Mouse (Mus musculus) heart, embryonic 15.5 days (tissue): ENCODE data around the gene Stra6. TPM values are rescaled to one million over a fixed set of nuclear protein-coding genes. Genes with fewer than 3 reads are reported as not detected.

ENCODE experiments used
- ATAC-seq: fragments of 200-750 bp; cut with Nextera tagmentation; replicated peaks from 2 replicates; pipeline ENCODE4 v1.8.0; 2017; ENCODE audit warnings: low read depth, moderate TSS enrichment; ENCODE audit not compliant: insufficient number of reproducible peaks, insufficient read depth, low FRiP score
- H3K27ac ChIP-seq: fragments of 300-500 bp; sonication (generic); 2 replicates; pipeline ENCODE4 v1.5.1; 2015; ENCODE audit warnings: mild to moderate bottlenecking, inconsistent platforms
- H3K27me3 ChIP-seq: fragments of 300-500 bp; sonication (generic); 2 replicates; pipeline ENCODE4 v1.6.1; 2015; ENCODE audit warnings: inconsistent platforms
- H3K36me3 ChIP-seq: fragments of 300-500 bp; sonication (generic); 2 replicates; pipeline ENCODE4 v1.6.1; 2015; ENCODE audit warnings: mild to moderate bottlenecking, inconsistent platforms
- H3K4me1 ChIP-seq: fragments of 300-500 bp; sonication (generic); replicated peaks from 2 replicates; pipeline ENCODE4 v1.6.1; 2015; ENCODE audit warnings: inconsistent platforms
- H3K4me2 ChIP-seq: fragments of 300-500 bp; sonication (generic); 2 replicates; pipeline ENCODE4 v1.6.1; 2015; ENCODE audit warnings: inconsistent platforms, mild to moderate bottlenecking, moderate library complexity
- H3K4me3 ChIP-seq: fragments of 300-500 bp; sonication (generic); 2 replicates; pipeline ENCODE4 v1.5.1; 2015; ENCODE audit warnings: mild to moderate bottlenecking, inconsistent platforms
- H3K9ac ChIP-seq: fragments of 300-500 bp; sonication (generic); 2 replicates; pipeline ENCODE4 v1.6.1; 2015; ENCODE audit warnings: mild to moderate bottlenecking, inconsistent platforms
- H3K9me3 ChIP-seq: fragments of 300-500 bp; sonication (generic); replicated peaks from 2 replicates; pipeline ENCODE4 v1.6.1; 2016; ENCODE audit warnings: inconsistent platforms
- WGBS: fragments of 180-500 bp; shearing (Covaris S2); methylation state at CpG from one replicate; pipeline ENCODE4 v1.1.7; 2015; ENCODE audit warnings: mixed read lengths; 5-methylcytosine and 5-hydroxymethylcytosine counted together
- polyA plus RNA-seq: library from polyadenylated mRNA; unstranded; fragments of >200 nt; fragmentation: Nextera tagmentation; extraction: Ambion mirVana; gene quantifications from 2 replicates; pipeline ENCODE4 v1.2.1, GENCODE M21; 2015

The Stra6 gene
- polyA plus RNA-seq, 1 experiment from 2014 or later: 0.14 TPM

DNA sequence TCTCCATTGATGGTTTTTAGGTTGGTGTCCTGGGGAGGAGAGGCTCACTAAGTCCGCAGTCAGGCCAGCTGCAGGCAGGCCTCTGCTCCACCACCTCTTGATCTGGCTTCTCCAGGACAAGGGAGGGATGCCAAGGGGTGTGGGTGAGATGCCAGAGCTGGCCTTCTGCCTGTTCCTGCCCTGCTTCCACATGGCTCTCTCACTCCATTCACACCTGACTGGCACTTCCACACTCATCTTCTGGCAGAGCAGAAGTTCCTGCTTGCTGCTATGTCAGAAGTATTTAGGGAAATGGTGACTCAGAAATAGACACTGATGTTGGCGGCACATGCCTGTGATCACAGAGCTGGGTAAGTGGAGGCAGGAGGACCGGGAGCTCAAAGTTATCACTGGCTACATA is 4.0 kb downstream of the Stra6 start:
- no peak for ATAC-seq
- H3K9me3 ChIP-seq: no peaks in the 10 kb centered on the region
- H3K4me2 ChIP-seq: no peak overlapping the region
- 65% methylated on average over 3 of the region's 3 CpGs for whole genome bisulfite sequencing
- H3K27me3 ChIP-seq: peaks cover 31% of the 10 kb centered on the region
- no peak overlapping the region for H3K9ac ChIP-seq
- H3K4me3 ChIP-seq: no peak overlapping the region
- H3K27ac ChIP-seq: no peak overlapping the region
- H3K36me3 ChIP-seq: no peaks in the 10 kb centered on the region
- peaks cover 25% of the 10 kb centered on the region for H3K4me1 ChIP-seq

DNA sequence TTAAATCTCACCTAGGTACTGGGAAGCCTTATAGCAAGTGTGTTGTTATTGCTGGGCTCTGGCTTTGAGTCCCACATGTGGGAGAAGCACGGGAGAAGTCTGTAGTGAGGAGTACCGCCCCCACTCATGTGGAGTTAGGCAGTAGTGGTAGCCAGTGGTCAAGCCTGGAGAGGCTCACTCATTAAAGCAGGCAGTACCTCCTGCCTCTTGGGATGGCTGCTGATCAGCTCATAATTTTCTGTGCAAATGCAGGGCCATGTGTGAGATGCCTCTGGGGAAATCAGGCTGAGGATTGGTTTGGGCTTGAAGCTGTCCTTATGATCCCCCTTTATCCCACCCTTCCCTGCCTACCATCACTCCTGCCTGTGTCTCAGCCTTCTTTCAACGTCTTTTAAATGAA is 11.0 kb downstream of the Stra6 start:
- Histone ChIP-seq H3K4me1 (no peaks in the 10 kb centered on the region), H3K9me3 (no peaks in the 10 kb centered on the region), H3K9ac (no peak overlapping the region), H3K4me3 (no peak overlapping the region), H3K27ac (no peak overlapping the region), H3K27me3 (peaks cover 43% of the 10 kb centered on the region; the same call in 1 of the 2 replicates), H3K4me2 (no peak overlapping the region), H3K36me3 (no peaks in the 10 kb centered on the region)
- 44% methylated on average over 3 of the region's 3 CpGs for WGBS
- no peak for ATAC-seq

DNA sequence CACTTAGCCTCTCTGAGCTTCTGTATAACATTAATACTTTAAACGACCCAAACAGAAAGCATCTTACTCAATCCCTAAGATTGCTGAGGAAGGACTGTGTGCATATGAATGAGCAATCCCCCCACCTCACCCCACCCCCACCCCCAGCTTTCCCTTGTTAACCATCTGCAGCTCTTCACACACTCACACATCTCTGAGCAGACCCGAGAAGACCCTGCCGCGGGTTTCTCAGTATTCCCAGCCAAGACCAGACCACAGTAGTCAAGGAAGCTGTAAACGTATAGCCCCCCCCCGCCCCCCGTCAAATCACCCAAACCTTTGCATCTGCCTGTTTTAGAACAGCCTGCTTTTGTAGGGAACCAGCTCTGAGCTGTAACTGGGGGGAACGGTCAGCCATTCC is 21.0 kb downstream of the Stra6 start:
- ATAC-seq: no peak
- Histone ChIP-seq H3K36me3 (no peaks in the 10 kb centered on the region), H3K4me2 (no peak overlapping the region), H3K27ac (no peak overlapping the region), H3K9me3 (no peaks in the 10 kb centered on the region), H3K4me1 (peaks cover 9% of the 10 kb centered on the region; the same call in 1 of the 2 replicates), H3K9ac (no peak overlapping the region), H3K4me3 (no peak overlapping the region), H3K27me3 (peaks cover 35% of the 10 kb centered on the region)
- WGBS: 29% methylated on average over 8 of the region's 8 CpGs

- peaks cover 35% of the 10 kb centered on the region for H3K27me3 ChIP-seq
- H3K4me2 ChIP-seq: no peak overlapping the region
- peaks cover 9% of the 10 kb centered on the region; the same call in 1 of the 2 replicates for H3K4me1 ChIP-seq
- no peak overlapping the region for H3K4me3 ChIP-seq
- no peaks in the 10 kb centered on the region for H3K9me3 ChIP-seq
- H3K36me3 ChIP-seq: no peaks in the 10 kb centered on the region
- H3K9ac ChIP-seq: no peak overlapping the region
- ATAC-seq: no peak
- WGBS: 25% methylated on average over 2 of the region's 2 CpGs
- no peak overlapping the region for H3K27ac ChIP-seq
Measured at GRCm38 (mm10) chr9:58085074-58085473, 21.5 kb downstream of the Stra6 start.

GRCm38 (mm10) chr9:58086203-58086602 is 22.6 kb downstream of the Stra6 start:
- H3K4me3 ChIP-seq: no peak overlapping the region
- H3K27ac ChIP-seq: no peak overlapping the region
- WGBS: 38% methylated on average over 9 of the region's 9 CpGs
- H3K4me1 ChIP-seq: peaks cover 9% of the 10 kb centered on the region; the same call in 1 of the 2 replicates
- ATAC-seq: no peak
- H3K36me3 ChIP-seq: no peaks in the 10 kb centered on the region
- H3K4me2 ChIP-seq: no peak overlapping the region
- H3K27me3 ChIP-seq: peaks cover 30% of the 10 kb centered on the region
- no peaks in the 10 kb centered on the region for H3K9me3 ChIP-seq
- H3K9ac ChIP-seq: no peak overlapping the region

DNA sequence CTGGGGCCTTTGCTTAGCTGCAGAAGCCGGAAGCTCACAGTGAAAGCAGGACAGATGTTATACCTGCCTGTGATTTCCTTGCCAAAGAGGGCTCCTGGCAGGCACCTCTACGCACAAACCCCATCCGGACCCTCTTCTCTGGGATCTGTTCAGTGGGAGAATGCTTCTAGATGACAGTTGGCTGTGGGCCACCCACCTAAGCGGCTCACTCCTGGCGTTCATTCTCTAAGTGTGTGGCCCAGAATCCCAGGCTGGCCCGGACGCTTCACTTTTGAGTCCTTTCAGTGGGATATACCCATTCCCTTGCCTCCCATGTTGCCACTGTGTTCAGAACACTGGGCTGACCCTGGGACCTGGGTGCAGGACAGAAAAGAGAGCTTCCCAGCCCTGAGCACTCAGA is 23.3 kb downstream of the Stra6 start:
- Histone ChIP-seq H3K27ac (no peak overlapping the region), H3K9me3 (no peaks in the 10 kb centered on the region), H3K4me2 (no peak overlapping the region), H3K27me3 (peaks cover 30% of the 10 kb centered on the region), H3K4me3 (no peak overlapping the region), H3K36me3 (no peaks in the 10 kb centered on the region), H3K4me1 (peaks cover 12% of the 10 kb centered on the region; the same call in 1 of the 2 replicates), H3K9ac (no peak overlapping the region)
- 62% methylated on average over 7 of the region's 7 CpGs for WGBS
- no peak for ATAC-seq

DNA sequence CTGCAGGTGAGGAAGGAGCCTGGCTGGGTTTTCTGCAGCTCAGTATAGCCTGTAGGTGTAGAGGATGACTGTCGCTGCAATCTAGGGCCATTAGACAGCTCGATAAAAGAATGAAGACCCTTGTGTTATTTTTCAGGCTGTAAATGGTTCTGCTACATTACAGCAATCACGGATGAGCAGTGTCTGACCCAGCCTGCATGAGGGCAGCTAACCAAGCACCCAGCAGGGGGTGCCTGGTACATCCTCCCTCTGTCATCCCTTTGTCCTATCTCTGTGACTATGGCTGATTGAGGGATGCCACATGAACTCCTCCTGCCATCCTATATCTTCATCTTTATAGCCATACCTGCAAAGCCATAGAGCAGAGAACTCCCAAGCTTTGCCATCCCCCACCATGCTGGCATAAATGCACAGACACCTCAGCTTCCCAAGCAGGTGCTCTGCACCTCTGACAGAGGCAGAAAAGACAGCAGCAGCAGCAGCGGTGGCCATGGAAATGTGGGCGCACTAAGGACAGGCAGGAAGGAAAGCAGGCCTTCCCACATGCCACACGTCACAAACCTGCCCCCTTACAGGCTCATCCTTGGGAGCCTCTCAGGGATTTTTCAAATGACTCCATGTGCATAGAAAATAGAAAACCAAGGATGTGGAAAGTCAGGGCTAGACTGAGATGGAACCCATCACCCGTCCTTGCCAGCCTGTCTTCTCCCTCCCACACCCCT is 23.9 kb downstream of the Stra6 start:
- H3K36me3 ChIP-seq: no peaks in the 10 kb centered on the region
- H3K9ac ChIP-seq: no peak overlapping the region
- H3K4me2 ChIP-seq: no peak overlapping the region
- peaks cover 30% of the 10 kb centered on the region for H3K27me3 ChIP-seq
- no peak for ATAC-seq
- 57% methylated on average over 7 of the region's 7 CpGs for WGBS
- H3K4me3 ChIP-seq: no peak overlapping the region
- H3K27ac ChIP-seq: no peak overlapping the region
- H3K9me3 ChIP-seq: no peaks in the 10 kb centered on the region
- peaks cover 12% of the 10 kb centered on the region; the same call in 1 of the 2 replicates for H3K4me1 ChIP-seq

DNA sequence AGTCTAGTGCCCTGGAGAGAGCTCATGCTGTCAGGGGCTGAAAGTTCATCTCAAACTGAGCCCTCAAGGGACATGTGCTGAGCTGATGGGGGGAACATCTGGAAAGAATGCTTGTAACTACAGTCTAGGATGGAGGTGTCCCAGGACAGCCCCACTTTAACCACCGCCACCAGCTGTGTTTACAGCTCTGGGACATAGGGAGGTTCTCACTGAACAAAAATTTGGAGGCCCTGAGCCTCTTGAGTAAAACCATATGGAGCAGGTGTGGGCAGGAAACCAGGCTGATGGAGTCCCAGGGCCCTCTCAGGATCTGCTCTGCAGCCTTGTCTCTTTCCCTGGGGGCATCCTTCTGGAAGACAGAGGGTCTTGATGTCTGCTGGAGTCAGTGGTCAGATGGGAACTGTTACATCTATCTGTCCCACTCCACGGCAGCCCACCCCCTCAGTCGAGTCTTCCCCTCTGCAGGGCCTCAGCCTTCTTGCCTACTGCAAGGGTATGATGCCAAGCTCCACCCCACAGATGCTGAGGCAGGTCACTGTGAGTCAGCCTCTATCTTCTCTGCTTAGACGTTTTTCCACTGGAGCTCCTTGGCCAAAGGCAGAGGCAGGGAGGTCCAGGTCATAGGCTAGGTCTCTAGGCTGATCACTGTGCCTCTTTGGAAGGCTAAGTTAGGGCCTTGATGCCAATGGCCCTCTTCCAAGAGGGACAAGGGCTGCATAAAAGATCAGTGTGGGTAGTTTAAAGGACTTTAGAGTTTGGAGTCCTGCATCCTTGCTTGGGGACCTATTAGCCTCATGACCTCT is 28.2 kb downstream of the Stra6 start:
- no peaks in the 10 kb centered on the region for H3K36me3 ChIP-seq
- H3K4me1 ChIP-seq: peaks cover 3% of the 10 kb centered on the region; the same call in 1 of the 2 replicates
- no peak for ATAC-seq
- no peak overlapping the region for H3K4me3 ChIP-seq
- peaks cover 15% of the 10 kb centered on the region for H3K27me3 ChIP-seq
- no peak overlapping the region for H3K4me2 ChIP-seq
- H3K9me3 ChIP-seq: no peaks in the 10 kb centered on the region
- H3K27ac ChIP-seq: no peak overlapping the region
- WGBS: 41% methylated on average over 4 of the region's 4 CpGs
- no peak overlapping the region for H3K9ac ChIP-seq

DNA sequence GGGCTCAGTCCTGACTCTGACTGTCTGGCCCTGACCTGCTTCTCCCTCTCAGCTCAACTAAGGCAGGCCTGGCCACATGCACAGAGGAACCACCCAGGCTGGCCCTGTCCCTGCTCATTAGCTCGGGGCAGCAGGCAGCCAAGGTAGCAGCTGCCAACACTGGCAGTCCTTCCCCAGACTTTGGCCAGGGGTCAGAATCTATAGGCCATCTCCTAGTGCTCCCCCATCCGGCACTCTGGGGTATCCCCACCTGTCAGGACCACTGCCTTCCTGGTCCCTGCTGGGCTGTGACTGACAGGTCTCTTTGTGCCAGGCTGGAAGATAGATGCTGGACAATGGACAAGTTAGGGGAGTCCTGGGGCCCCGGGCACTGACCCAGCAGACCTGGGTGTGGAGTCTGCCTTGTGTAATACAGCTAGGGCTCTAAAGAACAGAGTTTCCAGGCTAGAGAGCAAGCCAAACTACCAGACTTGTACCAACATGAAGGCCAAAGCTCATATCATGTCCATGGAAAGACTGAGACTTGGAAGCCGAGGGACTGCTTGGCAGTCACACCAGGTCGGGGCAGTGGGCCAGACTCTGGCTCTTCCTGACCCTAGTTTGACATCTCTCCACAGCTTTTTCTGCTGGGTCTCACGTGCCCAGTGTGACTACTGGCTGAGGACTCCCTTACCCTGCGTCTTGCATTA is 29.1 kb downstream of the Stra6 start:
- peaks cover 6% of the 10 kb centered on the region for H3K27me3 ChIP-seq
- WGBS: 63% methylated on average over 7 of the region's 7 CpGs
- H3K27ac ChIP-seq: no peak overlapping the region

GRCm38 (mm10) chr9:58093776-58094175 is 30.2 kb downstream of the Stra6 start:
- H3K36me3 ChIP-seq: no peaks in the 10 kb centered on the region
- ATAC-seq: no peak
- H3K9ac ChIP-seq: no peak overlapping the region
- no peak overlapping the region for H3K4me3 ChIP-seq
- H3K27ac ChIP-seq: no peak overlapping the region
- WGBS: 59% methylated on average over 3 of the region's 3 CpGs
- peaks cover 3% of the 10 kb centered on the region; the same call in 1 of the 2 replicates for H3K4me1 ChIP-seq
- H3K4me2 ChIP-seq: no peak overlapping the region
- peaks cover 11% of the 10 kb centered on the region; the same call in 1 of the 2 replicates for H3K27me3 ChIP-seq
- H3K9me3 ChIP-seq: no peaks in the 10 kb centered on the region

More for the DNA sequence above, 29.1 kb downstream of the Stra6 start:
- Histone ChIP-seq H3K9me3 (no peaks in the 10 kb centered on the region), H3K4me2 (no peak overlapping the region), H3K9ac (no peak overlapping the region), H3K36me3 (no peaks in the 10 kb centered on the region), H3K4me1 (peaks cover 3% of the 10 kb centered on the region; the same call in 1 of the 2 replicates), H3K4me3 (no peak overlapping the region)
- no peak for ATAC-seq

DNA sequence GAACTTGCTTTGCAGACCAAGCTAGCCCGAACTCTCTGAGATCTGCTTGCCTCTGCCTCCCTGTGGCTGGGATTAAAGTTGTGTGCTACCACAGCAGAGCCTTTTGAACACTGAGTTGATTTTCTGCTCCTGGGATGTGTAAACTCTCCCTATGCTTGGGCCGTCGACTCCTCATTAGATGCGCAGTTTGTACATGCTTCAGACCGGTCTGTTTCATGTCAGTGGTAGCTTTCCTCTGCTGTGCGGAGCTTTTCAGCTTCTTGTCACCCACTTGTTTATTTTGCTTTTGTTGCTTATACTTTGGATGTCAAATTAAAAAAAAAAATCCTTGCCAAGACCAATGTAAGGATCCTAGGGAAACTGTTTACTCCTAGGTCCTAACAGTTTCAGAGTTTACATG is 32.4 kb downstream of the Stra6 start:
- Histone ChIP-seq H3K9ac (no peak overlapping the region), H3K4me3 (no peak overlapping the region), H3K4me1 (peaks cover 3% of the 10 kb centered on the region; the same call in 1 of the 2 replicates), H3K4me2 (no peak overlapping the region), H3K27ac (no peak overlapping the region), H3K27me3 (0 out of 2 replicates have a peak, but pooled peaks cover 8% of the 10 kb centered on the region), H3K9me3 (no peaks in the 10 kb centered on the region), H3K36me3 (no peaks in the 10 kb centered on the region)
- WGBS: 69% methylated on average over 6 of the region's 6 CpGs
- no peak for ATAC-seq
